Mouse (Mus musculus) C2C12 (cell line): ENCODE data around the gene Traf5. TPM values are rescaled to one million over a fixed set of nuclear protein-coding genes. Genes with fewer than 3 reads are reported as not detected.

Source experiments
- H3K27me3 ChIP-seq: one replicate; pipeline ENCODE4 v1.6.1; 2011; ENCODE audit not compliant: control insufficient read depth, insufficient read depth, insufficient read length
- H3K36me3 ChIP-seq: one replicate; pipeline ENCODE4 v1.6.1; 2011; ENCODE audit not compliant: control insufficient read depth, insufficient read depth
- H3K4me3 ChIP-seq: one replicate; pipeline ENCODE4 v1.5.1; 2011; ENCODE audit warnings: mild to moderate bottlenecking, control low read depth; ENCODE audit not compliant: poor library complexity, insufficient read depth, severe bottlenecking
- H3K79me2 ChIP-seq: one replicate; pipeline ENCODE4 v1.6.1; 2011; ENCODE audit not compliant: control insufficient read depth, insufficient read depth
- H3K79me3 ChIP-seq: one replicate; pipeline ENCODE4 v1.6.1; 2011; ENCODE audit warnings: low read depth, control low read depth
- H3ac ChIP-seq: one replicate; pipeline ENCODE3; 2011; ENCODE audit warnings: low read depth; ENCODE audit not compliant: control insufficient read depth, insufficient read length
- CEBPB ChIP-seq: IDR thresholded peaks from one replicate; pipeline ENCODE4 v1.6.1; 2011; ENCODE audit warnings: low read depth, mild to moderate bottlenecking, control low read depth, moderate library complexity
- CTCF ChIP-seq: IDR thresholded peaks from one replicate; pipeline ENCODE4 v1.5.1; 2011; ENCODE audit not compliant: control insufficient read depth, insufficient read depth, insufficient read length
- FOSL1 ChIP-seq: IDR thresholded peaks from one replicate; pipeline ENCODE4 v1.8.0; 2011; ENCODE audit warnings: mild to moderate bottlenecking, low read length; ENCODE audit not compliant: poor library complexity, insufficient read depth, severe bottlenecking
- MAX ChIP-seq: IDR thresholded peaks from one replicate; pipeline ENCODE4 v1.6.1; 2011; ENCODE audit warnings: mild to moderate bottlenecking, control low read depth
- MYOD1 ChIP-seq: IDR thresholded peaks from one replicate; pipeline ENCODE4 v1.6.1; 2011; ENCODE audit warnings: low read depth; ENCODE audit not compliant: control insufficient read depth, insufficient read length
- MYOG ChIP-seq: IDR thresholded peaks from one replicate; pipeline ENCODE4 v1.6.1; 2011; ENCODE audit not compliant: control insufficient read depth, insufficient read length; ENCODE audit errors: extremely low read depth
- USF1 ChIP-seq: IDR thresholded peaks from one replicate; pipeline ENCODE4 v1.6.1; 2011; ENCODE audit warnings: low read depth, mild to moderate bottlenecking, control low read depth, moderate library complexity
- polyA plus RNA-seq: library from polyadenylated mRNA; unstranded; fragments of >200 nt; fragmentation: generic; extraction: Trizol; gene quantifications from one replicate; pipeline ENCODE4 v1.2.1, GENCODE M21; 2012; ENCODE audit warnings: missing spikeins

The Traf5 gene
- polyA plus RNA-seq, 1 experiment: 20.5 TPM

DNA sequence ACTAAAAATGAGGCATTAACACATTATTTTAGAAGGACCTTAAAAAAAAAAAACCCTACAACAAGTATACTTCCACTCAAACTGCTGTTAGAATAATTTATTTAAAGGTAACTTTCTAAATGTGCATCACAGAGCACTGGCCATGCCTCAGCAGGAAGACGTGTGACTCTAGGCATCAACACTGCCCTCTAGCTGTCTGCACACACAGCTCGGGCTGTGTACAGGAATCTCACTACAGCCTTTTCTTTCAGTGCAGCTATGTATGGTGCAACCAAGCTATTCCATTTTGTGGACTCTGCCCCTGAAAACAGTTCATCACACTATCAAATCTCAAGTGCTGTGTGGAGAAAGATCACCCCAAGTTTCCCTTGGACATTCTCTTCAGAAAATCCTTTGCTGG, 15.0 kb upstream of the Traf5 start:
- no peak overlapping the region for H3K4me3 ChIP-seq
- H3ac ChIP-seq: no peak overlapping the region
- no peaks in the 10 kb centered on the region for H3K79me3 ChIP-seq
- no peaks in the 10 kb centered on the region for H3K79me2 ChIP-seq
- TF ChIP-seq CTCF (peak; percentile 33), MYOG (no peak), MYOD1 (no peak), CEBPB (no peak)
- peaks cover 59% of the 10 kb centered on the region for H3K36me3 ChIP-seq
- no peaks in the 10 kb centered on the region for H3K27me3 ChIP-seq

DNA sequence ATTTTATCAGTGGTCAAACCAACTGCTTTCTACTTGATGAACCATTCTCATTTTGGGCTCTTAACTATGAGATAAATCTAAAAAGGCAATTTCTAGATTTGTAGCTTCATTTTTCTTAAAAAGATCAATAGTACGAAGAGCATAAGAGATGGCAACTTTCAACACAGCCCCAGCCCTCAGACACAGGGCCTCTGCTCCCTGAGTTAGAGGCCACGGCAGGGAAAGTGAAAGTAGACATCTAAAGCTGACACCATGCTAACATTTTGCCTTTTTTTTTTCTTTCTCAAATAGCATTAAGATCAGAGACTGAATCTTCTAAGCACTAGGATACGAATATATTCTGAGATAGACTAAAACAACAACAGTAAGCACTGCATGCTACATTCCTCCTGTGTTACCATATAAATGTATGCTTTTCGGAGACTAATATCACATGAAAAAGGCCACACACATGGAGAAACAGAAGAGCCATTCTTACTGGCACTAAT, 13.6 kb upstream of the Traf5 start:
- H3K27me3 ChIP-seq: no peaks in the 10 kb centered on the region
- H3K4me3 ChIP-seq: no peak overlapping the region
- H3K79me2 ChIP-seq: no peaks in the 10 kb centered on the region
- H3K36me3 ChIP-seq: peaks cover 62% of the 10 kb centered on the region
- no peak overlapping the region for H3ac ChIP-seq
- H3K79me3 ChIP-seq: no peaks in the 10 kb centered on the region
- no peak for TF ChIP-seq MAX
- no peak for TF ChIP-seq MYOD1
- TF ChIP-seq USF1: no peak
- TF ChIP-seq FOSL1: no peak
- no peak for TF ChIP-seq CTCF
- no peak for TF ChIP-seq CEBPB
- no peak for TF ChIP-seq MYOG

GRCm38 (mm10) chr1:192104021-192104420, 11.7 kb upstream of the Traf5 start:
- H3ac ChIP-seq: no peak overlapping the region
- no peaks in the 10 kb centered on the region for H3K79me2 ChIP-seq
- peaks cover 69% of the 10 kb centered on the region for H3K36me3 ChIP-seq
- TF ChIP-seq USF1 (no peak), CEBPB (no peak), MYOD1 (no peak), CTCF (no peak), MYOG (no peak)
- no peak overlapping the region for H3K4me3 ChIP-seq
- H3K79me3 ChIP-seq: no peaks in the 10 kb centered on the region
- no peaks in the 10 kb centered on the region for H3K27me3 ChIP-seq

DNA sequence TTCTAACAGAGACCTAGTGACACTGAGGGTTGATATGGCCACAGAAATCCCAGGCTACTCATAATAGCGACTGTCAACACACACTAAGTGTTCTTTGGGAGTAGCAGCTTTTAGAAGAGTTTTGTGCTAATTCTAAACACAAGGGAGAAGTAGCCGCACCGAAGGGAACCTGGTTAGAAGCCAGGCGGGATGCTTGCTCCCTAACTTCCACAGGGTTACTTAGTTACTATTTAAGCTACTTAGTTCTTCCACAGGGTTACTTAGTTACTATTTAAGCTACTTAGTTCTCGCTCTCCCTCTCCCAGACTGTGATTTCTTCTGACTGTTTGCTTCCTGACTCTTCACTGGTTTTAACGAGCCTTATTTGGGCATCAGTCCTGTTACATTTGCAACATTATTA, 10.8 kb upstream of the Traf5 start:
- Histone ChIP-seq H3K4me3 (no peak overlapping the region), H3ac (no peak overlapping the region), H3K27me3 (no peaks in the 10 kb centered on the region), H3K79me3 (no peaks in the 10 kb centered on the region), H3K79me2 (no peaks in the 10 kb centered on the region), H3K36me3 (peaks cover 71% of the 10 kb centered on the region)
- TF ChIP-seq CEBPB (no peak), CTCF (no peak)

GRCm38 (mm10) chr1:192101359-192101758, 9.0 kb upstream of the Traf5 start:
- Histone ChIP-seq H3K79me3 (no peaks in the 10 kb centered on the region), H3K79me2 (no peaks in the 10 kb centered on the region), H3ac (no peak overlapping the region), H3K27me3 (no peaks in the 10 kb centered on the region), H3K4me3 (no peak overlapping the region), H3K36me3 (peaks cover 59% of the 10 kb centered on the region)
- no peak for TF ChIP-seq CEBPB
- no peak for TF ChIP-seq MYOD1
- TF ChIP-seq MYOG: no peak

DNA sequence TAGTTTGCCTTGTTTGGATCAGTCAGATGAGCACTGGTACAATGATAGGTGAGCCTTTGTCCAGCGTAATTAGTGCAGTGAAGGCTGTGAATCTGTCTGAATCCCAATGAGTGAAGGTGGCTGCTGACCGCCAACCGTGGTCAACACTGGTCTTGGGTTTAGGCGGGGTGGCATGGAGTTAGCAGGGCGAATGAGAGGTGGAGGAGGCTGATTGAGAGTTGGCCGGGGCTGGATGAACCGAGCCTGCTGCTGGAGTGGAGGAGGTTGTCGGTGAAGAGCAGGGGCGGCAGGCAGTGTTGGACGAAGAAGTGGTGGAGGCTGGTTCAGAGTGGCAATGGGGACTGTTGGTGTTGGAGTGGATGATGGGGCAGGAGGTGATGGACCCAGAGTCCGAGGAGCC, 8.4 kb upstream of the Traf5 start:
- Histone ChIP-seq H3K79me3 (no peaks in the 10 kb centered on the region), H3K79me2 (no peaks in the 10 kb centered on the region), H3K36me3 (peaks cover 55% of the 10 kb centered on the region), H3ac (no peak overlapping the region), H3K4me3 (no peak overlapping the region), H3K27me3 (no peaks in the 10 kb centered on the region)
- TF ChIP-seq MYOD1: no peak
- TF ChIP-seq USF1: no peak
- no peak for TF ChIP-seq MAX
- TF ChIP-seq CEBPB: no peak
- TF ChIP-seq MYOG: no peak
- TF ChIP-seq FOSL1: no peak
- no peak for TF ChIP-seq CTCF
